Mouse (Mus musculus) neural tube, embryonic 15.5 days (tissue): ENCODE results near the gene Zmiz1. TPM values are rescaled to one million over a fixed set of nuclear protein-coding genes. Genes with fewer than 3 reads are reported as not detected.

Experiments used
- ATAC-seq: fragments of 200-750 bp; cut with Nextera tagmentation; 2 replicates; pipeline ENCODE4 v1.8.0; 2017; ENCODE audit warnings: mild to moderate bottlenecking, moderate TSS enrichment, moderate library complexity; ENCODE audit not compliant: low FRiP score
- H3K27ac ChIP-seq: fragments of 300-500 bp; sonication (generic); replicated peaks from 2 replicates; pipeline ENCODE4 v1.5.1; 2015; ENCODE audit warnings: mild to moderate bottlenecking, inconsistent platforms
- H3K27me3 ChIP-seq: fragments of 300-500 bp; sonication (generic); replicated peaks from 2 replicates; pipeline ENCODE4 v1.6.1; 2015; ENCODE audit warnings: inconsistent platforms
- H3K36me3 ChIP-seq: fragments of 300-500 bp; sonication (generic); 2 replicates; pipeline ENCODE4 v1.6.1; 2015; ENCODE audit warnings: inconsistent platforms
- H3K4me1 ChIP-seq: fragments of 300-500 bp; sonication (generic); 2 replicates; pipeline ENCODE4 v1.6.1; 2015; ENCODE audit warnings: inconsistent platforms
- H3K4me2 ChIP-seq: fragments of 300-500 bp; sonication (generic); 2 replicates; pipeline ENCODE4 v1.6.1; 2015; ENCODE audit warnings: inconsistent platforms, mild to moderate bottlenecking, moderate library complexity
- H3K4me3 ChIP-seq: fragments of 300-500 bp; sonication (generic); replicated peaks from 2 replicates; pipeline ENCODE4 v1.5.1; 2015; ENCODE audit warnings: mild to moderate bottlenecking, inconsistent platforms
- H3K9ac ChIP-seq: fragments of 300-500 bp; sonication (generic); replicated peaks from 2 replicates; pipeline ENCODE4 v1.6.1; 2015; ENCODE audit warnings: mild to moderate bottlenecking, inconsistent platforms
- H3K9me3 ChIP-seq: fragments of 300-500 bp; sonication (generic); replicated peaks from 2 replicates; pipeline ENCODE4 v1.6.1; 2016; ENCODE audit warnings: inconsistent platforms
- WGBS: fragments of 180-500 bp; shearing (Covaris S2); methylation state at CpG from one replicate; pipeline ENCODE4 v1.1.7; 2015; ENCODE audit warnings: mixed read lengths; 5-methylcytosine and 5-hydroxymethylcytosine counted together
- polyA plus RNA-seq: library from polyadenylated mRNA; unstranded; fragments of >200 nt; fragmentation: Nextera tagmentation; extraction: Ambion mirVana; gene quantifications from 2 replicates; pipeline ENCODE4 v1.2.1, GENCODE M21; 2015

The Zmiz1 gene
- polyA plus RNA-seq, 1 experiment from 2014 or later = 54.7 TPM

DNA sequence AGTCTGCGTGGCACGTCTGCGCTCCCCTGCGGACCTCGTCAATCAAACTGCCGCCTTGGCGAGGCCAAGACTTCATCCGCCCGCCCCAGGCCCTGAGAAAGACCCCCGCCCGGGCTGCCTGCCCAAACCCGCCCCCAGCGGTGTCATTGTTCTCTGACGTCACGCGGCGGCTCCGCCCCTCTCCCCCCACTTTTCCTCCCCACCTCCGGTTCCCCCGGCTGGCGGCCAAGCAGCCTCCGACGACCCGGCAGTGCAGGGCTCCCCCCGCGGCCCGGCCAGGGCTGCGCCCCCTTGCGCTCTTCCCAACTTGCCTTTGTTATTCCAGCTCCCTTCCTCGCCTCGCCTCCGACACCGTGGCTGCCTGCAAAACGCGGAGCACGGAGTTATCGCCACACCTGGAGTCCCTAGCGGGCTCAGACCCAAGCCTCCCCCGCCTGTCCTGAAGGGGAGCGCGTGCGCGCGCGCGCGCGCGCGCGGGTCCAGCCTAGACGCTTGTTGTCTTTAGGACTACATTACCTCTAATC lies 1.5 kb upstream of the Zmiz1 start:
- peak; percentile 82 for ATAC-seq
- Histone ChIP-seq H3K9ac (peak overlapping the region; percentile 99), H3K4me3 (peak overlapping the region; percentile 84), H3K4me1 (peaks cover 45% of the 10 kb centered on the region), H3K9me3 (no peaks in the 10 kb centered on the region), H3K27ac (peak overlapping the region; percentile 99), H3K36me3 (no peaks in the 10 kb centered on the region), H3K27me3 (no peaks in the 10 kb centered on the region), H3K4me2 (peak overlapping the region; percentile 89)
- WGBS = under 1% methylated on average over 52 of the region's 52 CpGs

DNA sequence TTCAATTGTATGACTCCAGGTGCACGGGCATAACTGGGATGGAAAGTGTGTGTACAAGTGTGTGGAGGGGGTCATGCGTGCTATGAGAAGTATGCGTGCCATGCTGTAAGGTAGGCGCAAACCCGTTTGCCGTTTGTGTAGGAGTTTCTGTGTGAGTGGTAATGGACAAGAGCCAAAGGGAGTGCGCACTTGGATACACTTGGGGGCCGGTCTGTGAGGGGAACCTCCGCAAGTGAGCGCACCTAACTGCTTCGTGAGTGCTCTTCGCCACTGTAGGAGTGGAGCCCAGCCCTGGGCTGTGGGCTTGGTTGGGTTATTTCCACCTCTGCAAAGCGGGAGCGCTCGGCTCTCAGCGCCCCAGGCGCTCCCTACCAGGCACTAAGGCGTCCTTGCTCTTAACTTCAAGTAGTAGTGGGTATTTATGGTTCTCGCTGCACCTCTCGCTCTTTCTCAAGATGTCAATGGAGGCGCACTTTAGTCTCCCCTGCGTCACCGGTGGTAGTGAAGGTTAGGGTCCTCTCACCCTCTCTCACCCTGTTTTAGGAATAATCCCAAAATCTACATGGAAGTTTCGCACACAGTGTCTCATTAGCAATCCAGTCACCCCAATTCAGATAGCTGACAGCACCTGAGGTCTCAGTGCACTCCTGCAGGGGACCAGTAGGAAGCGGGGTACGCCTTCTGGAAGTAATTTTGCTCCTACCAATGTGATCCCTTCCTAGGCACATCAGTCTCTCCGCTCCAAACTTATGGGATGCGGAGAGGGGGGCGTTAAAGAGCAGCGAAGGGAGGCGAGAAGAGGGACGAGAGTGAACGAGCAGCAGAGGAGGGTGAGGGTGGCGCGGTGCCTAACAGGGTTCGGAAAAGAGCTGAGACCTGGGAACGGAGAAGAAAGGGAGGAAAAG lies 622 bp upstream of the Zmiz1 start:
- H3K27me3 ChIP-seq = no peaks in the 10 kb centered on the region
- no peaks in the 10 kb centered on the region for H3K9me3 ChIP-seq
- H3K9ac ChIP-seq = peak overlapping the region; percentile 99
- under 1% methylated on average over 37 of the region's 37 CpGs for WGBS
- H3K4me3 ChIP-seq = peak overlapping the region; percentile 84
- peak overlapping the region; percentile 89 for H3K4me2 ChIP-seq
- peak; percentile 6; the same call in 1 of the 2 replicates for ATAC-seq
- peaks cover 54% of the 10 kb centered on the region for H3K4me1 ChIP-seq
- peak overlapping the region; percentile 99 for H3K27ac ChIP-seq
- H3K36me3 ChIP-seq = no peaks in the 10 kb centered on the region

DNA sequence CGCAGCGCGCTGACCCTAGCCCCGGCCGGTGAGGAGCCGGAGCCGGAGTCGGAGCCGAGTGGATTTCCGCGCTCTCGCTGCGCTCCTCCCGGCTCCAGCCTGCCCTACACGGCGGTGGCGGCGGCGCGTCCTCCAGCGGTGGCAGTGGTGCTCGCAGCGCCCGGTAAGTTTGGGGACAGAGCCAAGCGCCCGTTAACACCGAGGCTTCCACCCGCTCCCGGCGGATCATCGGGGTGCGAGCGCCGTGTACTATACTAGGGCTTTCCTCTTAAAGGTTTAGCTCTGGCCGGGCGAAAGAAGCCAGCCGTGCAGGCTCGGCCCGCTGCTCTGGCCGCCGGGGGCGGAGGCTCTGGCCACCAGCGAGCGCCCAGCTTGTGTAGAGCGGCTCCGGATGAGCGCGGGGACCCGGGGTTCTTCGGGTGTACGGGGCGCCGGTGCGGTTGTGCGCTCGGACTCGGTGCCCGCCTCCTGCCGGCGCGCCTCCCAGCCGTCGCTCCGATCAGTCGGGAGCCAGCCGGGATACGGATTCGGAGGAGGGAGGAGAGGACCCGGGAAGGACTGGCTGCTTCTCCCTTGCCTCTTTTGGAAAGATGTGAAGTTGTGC lies 511 bp downstream of the Zmiz1 start:
- peak overlapping the region; percentile 99 for H3K9ac ChIP-seq
- H3K4me1 ChIP-seq = peaks cover 65% of the 10 kb centered on the region
- H3K4me3 ChIP-seq = peak overlapping the region; percentile 84
- H3K27me3 ChIP-seq = no peaks in the 10 kb centered on the region
- H3K27ac ChIP-seq = peak overlapping the region; percentile 99
- under 1% methylated on average over 69 of the region's 69 CpGs for WGBS
- peak overlapping the region; percentile 89 for H3K4me2 ChIP-seq
- ATAC-seq = peak; percentile 11; the same call in 1 of the 2 replicates
- no peaks in the 10 kb centered on the region for H3K36me3 ChIP-seq
- H3K9me3 ChIP-seq = no peaks in the 10 kb centered on the region

DNA sequence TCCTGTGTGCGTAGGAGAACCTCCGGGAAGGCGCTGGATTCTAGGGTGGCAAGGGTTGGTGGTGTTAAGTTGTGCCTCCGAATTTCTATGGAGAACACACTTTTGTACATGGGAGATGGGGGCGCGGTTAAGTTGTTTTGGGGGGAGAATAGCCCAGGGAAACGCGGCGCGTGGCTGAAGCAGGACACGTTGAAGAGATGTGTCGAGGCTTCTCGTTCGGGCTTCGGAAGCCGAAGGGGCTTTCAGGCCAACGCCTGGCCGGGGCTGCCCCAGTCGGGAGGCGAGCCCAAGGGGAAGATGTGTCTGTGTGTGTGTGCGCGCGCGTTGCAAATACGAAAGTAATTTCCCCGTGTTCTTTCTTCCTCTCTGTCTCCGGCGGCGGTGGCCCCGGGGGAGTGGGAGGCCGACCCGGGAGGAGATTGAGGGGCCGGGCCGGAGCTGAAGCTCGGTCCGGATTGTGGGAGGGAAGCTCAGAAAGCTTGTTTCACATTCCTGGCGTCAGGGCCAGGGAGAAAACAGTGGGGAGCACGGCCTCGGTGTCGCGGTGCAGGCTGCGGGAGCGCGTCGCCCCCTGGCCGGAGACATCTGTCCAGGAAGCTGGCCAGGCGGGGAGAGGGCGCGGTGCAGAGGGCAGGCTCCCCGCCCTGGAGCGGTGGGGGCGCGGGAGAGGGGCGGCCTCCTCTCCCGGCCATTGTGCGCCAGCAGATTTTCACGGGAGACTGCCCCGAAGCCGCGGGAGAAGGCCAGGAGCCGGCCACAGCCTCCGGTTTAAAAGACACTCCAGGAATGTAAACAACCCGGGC lies 1.2 kb downstream of the Zmiz1 start:
- Histone ChIP-seq H3K4me3 (peak overlapping the region; percentile 84), H3K4me1 (peaks cover 71% of the 10 kb centered on the region), H3K9ac (peak overlapping the region; percentile 99), H3K4me2 (peak overlapping the region; percentile 89), H3K27me3 (no peaks in the 10 kb centered on the region), H3K27ac (peak overlapping the region; percentile 99), H3K9me3 (no peaks in the 10 kb centered on the region), H3K36me3 (no peaks in the 10 kb centered on the region)
- no peak for ATAC-seq
- WGBS = under 1% methylated on average over 60 of the region's 63 CpGs

DNA sequence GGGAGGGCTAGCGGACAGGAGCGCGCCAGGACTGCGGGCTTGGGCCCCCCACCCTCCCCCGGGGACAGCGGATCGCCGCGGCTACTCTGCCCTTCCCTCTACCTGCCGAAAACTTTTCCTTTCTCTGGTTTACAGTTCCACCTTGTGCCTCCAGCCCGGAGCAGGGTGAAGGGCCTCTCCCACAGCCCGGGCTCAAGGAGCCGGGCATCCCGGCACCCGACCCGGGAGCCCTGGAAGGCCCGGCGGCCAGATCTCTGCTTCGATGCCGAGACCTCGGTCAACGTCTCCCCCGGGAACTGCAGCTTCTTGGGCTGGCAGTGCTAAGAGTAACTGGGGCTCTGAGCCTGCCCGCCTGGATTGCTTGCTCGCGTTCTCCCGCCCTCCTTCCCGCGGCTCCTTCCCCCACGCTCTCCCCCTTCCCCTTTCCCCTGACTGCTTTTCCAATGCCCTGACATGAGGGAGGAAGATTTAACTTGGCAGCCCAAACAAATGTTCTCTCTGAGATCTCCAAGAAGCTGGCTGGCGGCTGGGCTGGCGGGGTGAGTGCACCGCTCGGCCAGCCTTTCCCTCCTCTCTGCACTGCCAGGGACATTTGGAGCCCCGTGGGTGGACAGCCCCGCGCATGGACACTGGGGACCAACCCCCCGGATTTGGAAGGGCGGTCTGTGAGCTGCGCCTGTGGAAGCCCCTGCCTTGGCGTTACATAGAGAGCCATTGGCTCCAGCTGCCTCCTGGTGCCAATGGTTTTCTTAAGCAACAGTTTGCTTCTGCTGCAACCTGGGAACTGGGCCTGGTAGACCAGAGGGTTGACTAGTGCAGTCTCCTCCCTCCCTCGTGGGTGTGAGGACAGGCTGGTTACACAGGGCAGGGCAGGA lies 2.1 kb downstream of the Zmiz1 start:
- peaks cover 71% of the 10 kb centered on the region for H3K4me1 ChIP-seq
- peak overlapping the region; percentile 84 for H3K4me3 ChIP-seq
- peak overlapping the region; percentile 99 for H3K9ac ChIP-seq
- H3K27ac ChIP-seq = peak overlapping the region; percentile 99
- H3K9me3 ChIP-seq = no peaks in the 10 kb centered on the region
- H3K36me3 ChIP-seq = no peaks in the 10 kb centered on the region
- no peaks in the 10 kb centered on the region for H3K27me3 ChIP-seq
- peak overlapping the region; percentile 89 for H3K4me2 ChIP-seq
- WGBS = under 1% methylated on average over 42 of the region's 42 CpGs
- ATAC-seq = peak; percentile 18; the same call in 1 of the 2 replicates

DNA sequence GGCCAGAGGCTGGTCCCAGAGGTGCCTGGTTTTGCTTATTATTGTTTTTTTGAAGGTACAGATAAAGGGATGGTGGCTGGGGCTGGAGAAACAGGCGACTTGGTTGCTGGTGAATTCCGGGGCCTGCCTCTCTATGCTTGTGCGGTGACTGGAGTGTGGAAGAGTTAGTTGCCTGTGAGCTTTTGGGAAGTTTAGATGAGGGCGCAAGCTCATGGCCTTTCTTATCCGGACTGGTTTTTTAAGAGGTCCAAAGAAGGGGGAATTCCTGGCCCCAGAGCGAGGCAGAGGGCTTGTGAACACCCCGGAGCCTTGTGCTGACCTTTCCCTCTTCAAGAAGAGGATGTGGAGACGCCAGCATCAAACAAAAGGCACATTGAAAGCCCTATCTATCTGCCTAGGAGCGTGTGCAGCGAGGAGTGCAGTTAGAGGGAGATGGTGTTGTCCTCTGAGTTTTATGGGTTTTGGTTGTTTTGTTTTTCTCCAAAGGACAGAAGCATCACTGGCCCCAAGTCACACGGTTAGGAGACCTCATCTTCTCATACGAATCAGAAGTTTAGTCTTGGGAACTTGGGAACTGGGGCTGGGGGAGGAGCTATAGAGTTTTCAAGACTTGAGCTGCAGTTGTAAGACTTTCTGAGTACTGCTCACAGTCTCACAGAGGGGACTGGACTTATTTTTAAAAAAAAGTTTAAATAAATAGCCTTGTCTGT lies 2.8 kb downstream of the Zmiz1 start:
- Histone ChIP-seq H3K4me1 (peaks cover 71% of the 10 kb centered on the region), H3K27ac (peak overlapping the region; percentile 99), H3K9ac (peak overlapping the region; percentile 99), H3K9me3 (no peaks in the 10 kb centered on the region), H3K4me3 (peak overlapping the region; percentile 84), H3K4me2 (peak overlapping the region; percentile 89), H3K27me3 (no peaks in the 10 kb centered on the region), H3K36me3 (no peaks in the 10 kb centered on the region)
- 3% methylated on average over 12 of the region's 12 CpGs for WGBS
- no peak for ATAC-seq

DNA sequence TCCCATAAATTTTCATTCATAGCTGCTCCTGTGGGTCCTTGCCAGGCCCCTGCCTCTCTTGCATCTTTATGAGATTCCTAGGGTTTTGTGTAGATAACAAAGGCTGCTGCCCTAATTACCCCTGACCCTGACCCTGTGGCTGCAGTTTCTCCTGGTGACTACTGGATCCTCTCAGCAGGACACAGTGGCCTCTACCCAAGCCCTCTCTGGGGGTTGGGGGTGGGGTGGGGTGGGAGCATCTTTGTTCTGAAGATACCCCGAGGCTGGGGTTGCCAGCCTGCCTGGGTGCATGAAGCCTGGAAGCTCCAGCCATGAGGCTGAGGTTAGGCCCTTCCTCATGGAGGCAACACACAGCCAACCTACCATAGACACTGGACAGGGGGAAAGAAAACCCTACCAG lies 4.0 kb downstream of the Zmiz1 start:
- Histone ChIP-seq H3K27me3 (no peaks in the 10 kb centered on the region), H3K36me3 (no peaks in the 10 kb centered on the region), H3K4me2 (peak overlapping the region; percentile 89), H3K9ac (0 out of 2 replicates have a peak overlapping the region, but pooled peaks have one; percentile 21), H3K9me3 (no peaks in the 10 kb centered on the region), H3K4me3 (no peak overlapping the region), H3K27ac (no peak overlapping the region; the same call in 1 of the 2 replicates), H3K4me1 (peaks cover 75% of the 10 kb centered on the region)
- ATAC-seq = no peak
- WGBS = 5% methylated on average over 1 of the region's 1 CpGs

DNA sequence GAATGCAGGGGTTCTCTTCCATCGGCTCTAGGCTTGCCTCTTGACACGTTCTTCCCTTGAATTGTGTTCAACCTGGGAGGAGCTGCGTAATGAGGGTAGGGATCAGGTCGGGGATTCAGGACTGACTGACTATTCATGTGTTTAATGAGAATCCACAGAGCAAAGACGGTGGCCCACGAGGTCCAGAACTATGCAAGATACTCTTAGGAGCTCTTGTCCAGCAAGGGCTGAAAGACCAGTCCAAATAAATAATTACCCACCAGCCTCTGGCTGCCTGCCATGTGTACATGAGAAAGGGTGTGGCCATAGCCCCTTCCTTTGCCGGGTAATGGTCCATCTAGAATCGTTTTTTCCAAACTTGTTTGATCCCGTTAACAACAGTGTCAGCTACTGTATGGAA lies 4.9 kb downstream of the Zmiz1 start:
- WGBS = 17% methylated on average over 9 of the region's 9 CpGs
- Histone ChIP-seq H3K9ac (0 out of 2 replicates have a peak overlapping the region, but pooled peaks have one; percentile 21), H3K27ac (no peak overlapping the region), H3K36me3 (no peaks in the 10 kb centered on the region), H3K9me3 (no peaks in the 10 kb centered on the region), H3K4me3 (no peak overlapping the region), H3K27me3 (no peaks in the 10 kb centered on the region), H3K4me1 (peaks cover 76% of the 10 kb centered on the region), H3K4me2 (peak overlapping the region; percentile 89)
- ATAC-seq = no peak

DNA sequence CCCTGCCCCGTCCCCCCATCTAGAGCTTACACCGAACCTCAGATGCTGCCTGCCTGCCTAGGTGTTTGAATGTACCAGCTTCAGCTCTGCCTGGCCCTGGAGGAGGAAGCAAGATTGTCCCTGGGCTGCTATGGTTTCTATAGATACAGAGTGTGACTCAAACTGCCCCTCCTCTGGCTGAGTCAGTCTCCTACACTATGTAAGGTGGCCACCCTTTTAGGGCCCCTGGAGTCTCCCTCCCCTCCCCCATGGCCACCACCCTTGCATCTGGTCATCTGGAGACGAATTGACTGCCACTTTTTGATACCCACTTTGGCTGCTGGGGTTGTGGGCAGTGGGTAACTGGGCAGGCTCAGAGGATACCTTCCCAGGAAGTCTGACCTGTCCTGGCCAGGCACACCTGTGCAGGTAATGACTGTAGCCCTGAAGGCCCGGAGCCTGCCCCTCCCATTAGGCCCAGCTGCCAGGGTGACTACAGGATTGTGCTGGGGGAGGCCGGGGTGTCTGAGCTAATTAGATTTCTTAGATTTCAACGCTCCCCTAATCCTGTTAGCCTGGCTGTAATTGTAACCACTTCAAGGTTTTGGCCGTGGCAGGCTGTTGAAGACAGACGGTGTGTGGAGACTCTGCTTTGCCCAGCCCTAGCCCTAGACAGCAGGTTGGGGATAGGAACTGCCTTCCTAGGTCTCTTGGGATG lies 5.8 kb downstream of the Zmiz1 start:
- Histone ChIP-seq H3K9me3 (no peaks in the 10 kb centered on the region), H3K9ac (no peak overlapping the region), H3K4me3 (no peak overlapping the region), H3K27ac (no peak overlapping the region), H3K4me1 (peaks cover 85% of the 10 kb centered on the region), H3K4me2 (peak overlapping the region; percentile 89; the same call in 1 of the 2 replicates), H3K36me3 (no peaks in the 10 kb centered on the region), H3K27me3 (no peaks in the 10 kb centered on the region)
- WGBS = 46% methylated on average over 8 of the region's 8 CpGs
- no peak for ATAC-seq

DNA sequence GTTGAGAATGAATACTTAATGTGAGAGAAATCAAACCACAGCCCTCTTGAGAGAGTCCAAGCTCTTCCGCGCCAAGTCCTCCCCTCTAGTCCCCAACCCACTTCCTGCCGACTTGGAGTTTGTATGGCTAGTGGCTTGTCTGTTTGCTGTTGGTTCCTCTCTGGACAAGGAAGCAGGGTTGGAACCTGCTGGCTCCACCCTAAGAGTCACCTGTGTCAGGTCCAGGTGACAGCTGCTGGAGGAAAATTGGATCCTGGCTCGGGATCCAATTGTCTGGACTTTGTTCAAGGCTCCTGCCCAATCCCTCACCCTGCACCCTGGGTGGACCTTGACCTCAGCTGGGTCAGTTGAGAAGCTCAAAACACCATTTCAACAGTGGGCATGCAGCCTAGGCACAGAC lies 7.4 kb downstream of the Zmiz1 start:
- peaks cover 95% of the 10 kb centered on the region for H3K4me1 ChIP-seq
- ATAC-seq = no peak
- no peaks in the 10 kb centered on the region for H3K9me3 ChIP-seq
- no peak overlapping the region for H3K4me3 ChIP-seq
- 61% methylated on average over 4 of the region's 4 CpGs for WGBS
- H3K36me3 ChIP-seq = no peaks in the 10 kb centered on the region
- no peak overlapping the region for H3K27ac ChIP-seq
- H3K9ac ChIP-seq = no peak overlapping the region
- peak overlapping the region; percentile 9; the same call in 1 of the 2 replicates for H3K4me2 ChIP-seq
- H3K27me3 ChIP-seq = no peaks in the 10 kb centered on the region
